Mouse (Mus musculus) ES-E14 (cell line): ENCODE measurements at regions not wholly inside any gene's neighbourhood (a gene's known extent, or its start where the extent isn't known, plus 50 kb on each side); places are given as distances from the start of the nearest gene placed in this dataset.
A peak's percentile ranks its signal among the peaks of the same experiment; 100 is the strongest.

Experiments used
- DNase-seq: peaks from one replicate; pipeline ENCODE4 v3.0.0-alpha.2; 2013; ENCODE audit warnings: low read depth, low spot score
- H3K27ac ChIP-seq: 2 replicates; pipeline ENCODE4 v1.5.1; 2012; ENCODE audit warnings: low read depth, mild to moderate bottlenecking, low read length, moderate library complexity, mixed read lengths; ENCODE audit not compliant: poor library complexity, insufficient read depth, severe bottlenecking
- H3K36me3 ChIP-seq: 2 replicates; pipeline ENCODE4 v1.6.1; 2012; ENCODE audit warnings: mild to moderate bottlenecking, low read length, moderate library complexity, mixed read lengths; ENCODE audit not compliant: control insufficient read depth, poor library complexity, insufficient read depth, severe bottlenecking
- H3K4me1 ChIP-seq, 2 experiments: fragments of 150-350 bp in 1 of 2; sonication (generic) in 1 of 2; 2 replicates each; pipeline ENCODE4 v1.6.1; 2012; ENCODE audit warnings: low read length in 2 of 2, mild to moderate bottlenecking in 1 of 2, mixed read lengths in 1 of 2; ENCODE audit not compliant: control insufficient read depth in 2 of 2, insufficient read depth in 2 of 2, poor library complexity in 1 of 2
- H3K4me3 ChIP-seq, 2 experiments: fragments of 150-350 bp in 1 of 2; sonication (generic) in 1 of 2; 2 replicates each; pipeline ENCODE4 v1.5.1; 2012; ENCODE audit warnings: low read length in 2 of 2, low read depth in 1 of 2, mild to moderate bottlenecking in 1 of 2, mixed read lengths in 1 of 2; ENCODE audit not compliant: insufficient read depth in 1 of 2, poor library complexity in 1 of 2, severe bottlenecking in 1 of 2
- H3K9ac ChIP-seq: 2 replicates; pipeline ENCODE4 v1.6.1; 2012; ENCODE audit warnings: low read depth, mild to moderate bottlenecking, low read length, mixed read lengths; ENCODE audit not compliant: poor library complexity, insufficient read depth, severe bottlenecking
- H3K9me3 ChIP-seq: fragments of 150-350 bp; sonication (generic); 2 replicates; pipeline ENCODE4 v1.6.1; 2012; ENCODE audit warnings: low read depth, mild to moderate bottlenecking, low read length; ENCODE audit not compliant: control insufficient read depth, insufficient read depth
- CHD2 ChIP-seq: IDR thresholded peaks from 2 replicates; pipeline ENCODE4 v1.6.1; 2014; ENCODE audit warnings: mild to moderate bottlenecking, low read depth, low read length, inconsistent platforms
- HCFC1 ChIP-seq: IDR thresholded peaks from 2 replicates; pipeline ENCODE4 v1.6.1; 2012; ENCODE audit warnings: low read length, inconsistent platforms, borderline replicate concordance; ENCODE audit not compliant: insufficient read depth
- MAFK ChIP-seq: IDR thresholded peaks from 2 replicates; pipeline ENCODE4 v1.6.1; 2014; ENCODE audit warnings: mild to moderate bottlenecking, low read depth, low read length, inconsistent platforms; ENCODE audit not compliant: insufficient read depth
- ZC3H11A ChIP-seq: IDR thresholded peaks from 2 replicates; pipeline ENCODE4 v1.6.1; 2012; ENCODE audit warnings: low read depth, mild to moderate bottlenecking, inconsistent platforms, low read length, borderline replicate concordance
- ZNF384 ChIP-seq: IDR thresholded peaks from 2 replicates; pipeline ENCODE4 v1.6.1; 2012; ENCODE audit warnings: low read depth, low read length, inconsistent platforms
- in situ Hi-C, 2 experiments: fragments of 600-800 bp; cut with MboI; formaldehyde crosslinking; loops; one replicate each; pipeline ENCODE4 v1.15.1; 2025; ENCODE audit warnings: low sequenced_read_pairs in 2 of 2, inconsistent platforms in 1 of 2; ENCODE audit not compliant: unreplicated experiment in 2 of 2

DNA sequence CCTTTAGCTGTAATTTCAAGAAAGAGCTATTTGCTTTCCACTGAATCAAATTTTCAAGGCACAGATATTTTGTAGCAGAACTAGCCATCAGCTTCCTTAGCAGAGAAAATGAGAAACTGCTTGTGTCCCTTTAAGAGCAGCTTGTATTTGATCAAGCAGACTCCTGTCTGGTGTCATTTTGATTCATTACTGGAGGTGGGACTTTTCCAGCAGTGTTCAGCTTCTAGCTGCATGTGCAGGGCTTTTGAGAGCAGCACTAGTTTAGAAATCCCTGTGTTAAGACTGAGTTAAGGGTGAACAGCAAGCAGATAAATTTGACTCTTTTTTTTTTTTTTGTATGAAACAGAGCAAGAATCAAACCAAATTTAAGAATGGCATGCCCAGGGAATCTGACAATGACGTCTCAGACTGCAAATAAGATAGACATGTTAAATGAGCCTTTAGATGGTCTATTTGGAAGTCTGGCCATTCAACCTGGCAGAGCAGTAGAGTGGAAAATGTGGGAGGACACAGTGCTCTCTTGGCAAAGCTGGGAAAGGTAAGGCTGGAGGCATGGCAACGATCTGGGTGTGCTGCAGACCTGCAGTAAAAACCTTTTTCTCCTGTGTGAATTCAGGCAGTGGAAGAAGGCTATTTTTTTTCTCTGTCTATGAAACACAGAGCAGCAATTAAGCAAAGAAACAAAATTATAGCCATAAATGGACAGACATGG, 419.9 kb upstream of the Dmd start:
- no peaks in the 10 kb centered on the region for H3K36me3 ChIP-seq
- no peaks in the 10 kb centered on the region for H3K9me3 ChIP-seq
- no peak for DNase-seq
- H3K9ac ChIP-seq: no peak overlapping the region
- no peaks in the 10 kb centered on the region for H3K4me1 ChIP-seq
- no peak overlapping the region for H3K4me3 ChIP-seq
- in situ Hi-C loops: no loop called here
- no peak overlapping the region for H3K27ac ChIP-seq
- TF ChIP-seq ZC3H11A (no peak), CHD2 (no peak), MAFK (no peak), ZNF384 (no peak), HCFC1 (no peak)

- Histone ChIP-seq H3K36me3 (no peaks in the 10 kb centered on the region), H3K9ac (no peak overlapping the region), H3K4me3 (no peak overlapping the region), H3K9me3 (no peaks in the 10 kb centered on the region), H3K27ac (no peak overlapping the region), H3K4me1 (no peaks in the 10 kb centered on the region)
- TF ChIP-seq ZC3H11A (no peak), CHD2 (no peak), HCFC1 (no peak), ZNF384 (no peak), MAFK (no peak)
- DNase-seq: no peak
- in situ Hi-C loops: no loop called here
These were observed 377.1 kb upstream of the Dmd start for GRCm38 (mm10) chrX:82571616-82572015.

GRCm38 (mm10) chrX:82613361-82613760, 335.3 kb upstream of the Dmd start:
- Histone ChIP-seq H3K36me3 (no peaks in the 10 kb centered on the region), H3K4me1 (no peaks in the 10 kb centered on the region), H3K9me3 (no peaks in the 10 kb centered on the region), H3K9ac (no peak overlapping the region), H3K27ac (no peak overlapping the region), H3K4me3 (no peak overlapping the region)
- in situ Hi-C loops: no loop called here
- DNase-seq: peak; percentile 4
- TF ChIP-seq MAFK: no peak
- TF ChIP-seq ZNF384: 0 out of 2 replicates have a peak, but pooled peaks have one; percentile 12
- TF ChIP-seq HCFC1: no peak

GRCm38 (mm10) chrX:82650359-82650758, 298.3 kb upstream of the Dmd start:
- H3K9me3 ChIP-seq: no peaks in the 10 kb centered on the region
- no peak for TF ChIP-seq MAFK
- no peak for TF ChIP-seq CHD2
- no peak for TF ChIP-seq ZNF384
- no peak overlapping the region for H3K9ac ChIP-seq
- H3K4me1 ChIP-seq: no peaks in the 10 kb centered on the region
- no peak overlapping the region for H3K27ac ChIP-seq
- in situ Hi-C loops: no loop called here
- no peak for DNase-seq
- no peak overlapping the region for H3K4me3 ChIP-seq
- no peaks in the 10 kb centered on the region for H3K36me3 ChIP-seq
